Mouse (Mus musculus): ENCODE results near the gene Psmd4.
"Not testable (repeated sequence)": the region's sequence is repeated elsewhere in the genome, so short reads cannot be mapped to it uniquely, and the experiment has no call there.

The Psmd4 gene

DNA sequence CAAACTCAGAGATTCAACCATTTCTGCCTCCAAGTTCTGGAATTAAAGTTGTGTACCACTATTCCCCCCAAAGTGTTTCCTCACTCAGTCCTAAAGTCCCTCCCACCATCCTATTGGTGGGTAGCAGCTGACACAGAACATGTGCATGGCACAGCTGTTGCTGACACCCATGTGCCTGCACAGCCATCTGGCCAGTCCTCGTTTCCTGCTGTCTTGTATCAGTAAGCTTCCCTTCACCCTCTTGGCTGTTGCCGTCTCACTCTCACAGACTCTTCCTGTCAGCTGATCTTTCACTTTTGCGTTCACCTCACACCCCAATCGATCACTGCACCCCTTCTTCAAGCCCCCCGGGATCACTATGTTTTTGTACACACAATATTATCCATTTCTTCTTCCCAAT lies 14.7 kb downstream of the Psmd4 start:
- in situ Hi-C loops (cut with MboI; ENCODE audit: low pct_unique_long_range_greater_than_20kb in 1 of 2, low sequenced_read_pairs in 2 of 2, unreplicated experiment in 1 of 2), result no loop called here

DNA sequence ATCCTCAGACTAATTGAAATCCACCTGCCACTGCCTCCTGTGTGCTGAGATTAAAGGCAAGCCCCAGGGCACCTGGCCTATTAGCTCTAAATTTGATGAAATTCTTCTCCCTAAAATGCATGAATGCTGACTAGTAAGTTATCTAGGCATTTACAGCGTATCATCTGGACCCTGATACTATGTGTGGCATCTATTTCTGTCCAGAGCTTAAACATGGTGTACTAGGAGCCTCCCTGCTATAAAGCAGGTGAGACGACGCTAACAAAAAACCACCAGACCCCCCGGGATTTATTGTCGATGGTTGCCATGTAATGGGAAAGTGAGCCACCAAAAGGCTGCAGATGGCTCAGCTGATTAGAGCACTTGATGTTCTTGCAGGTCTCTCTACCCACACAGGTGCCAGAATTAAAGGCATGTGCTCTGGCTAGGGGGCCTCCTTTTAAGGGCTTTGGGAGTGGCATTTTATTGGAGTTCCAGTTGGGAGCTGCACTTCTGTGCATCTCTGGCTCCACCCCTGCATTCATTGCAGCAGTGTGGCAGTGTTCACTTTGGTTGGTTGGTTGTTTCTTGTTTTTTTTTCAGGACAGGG lies 15.3 kb downstream of the Psmd4 start:
- in situ Hi-C loops (cut with MboI; ENCODE audit: low pct_unique_long_range_greater_than_20kb in 1 of 2, low sequenced_read_pairs in 2 of 2, unreplicated experiment in 1 of 2), result no loop called here

DNA sequence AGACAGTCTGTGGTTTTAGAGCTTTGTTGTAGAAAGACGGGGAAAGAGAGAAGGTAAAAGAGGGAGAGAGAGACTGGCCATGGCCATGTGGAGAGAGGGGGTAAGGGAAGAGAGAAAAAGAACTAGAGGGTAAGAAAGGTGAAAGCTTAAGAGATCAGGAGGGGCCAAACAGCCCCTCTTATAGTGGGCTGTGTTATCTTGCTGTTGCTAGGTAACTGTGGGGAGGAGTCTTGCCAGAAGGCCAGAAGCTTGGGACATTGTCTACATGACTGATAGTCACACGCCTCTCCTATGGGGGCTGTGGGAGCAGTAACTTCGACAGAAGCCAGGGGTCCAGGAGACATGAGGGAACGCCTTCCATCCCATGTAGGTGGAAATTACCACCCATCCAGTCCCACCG lies 17.2 kb downstream of the Psmd4 start:
- in situ Hi-C loops (cut with MboI; ENCODE audit: low pct_unique_long_range_greater_than_20kb in 1 of 2, low sequenced_read_pairs in 2 of 2, unreplicated experiment in 1 of 2), result no loop called here

DNA sequence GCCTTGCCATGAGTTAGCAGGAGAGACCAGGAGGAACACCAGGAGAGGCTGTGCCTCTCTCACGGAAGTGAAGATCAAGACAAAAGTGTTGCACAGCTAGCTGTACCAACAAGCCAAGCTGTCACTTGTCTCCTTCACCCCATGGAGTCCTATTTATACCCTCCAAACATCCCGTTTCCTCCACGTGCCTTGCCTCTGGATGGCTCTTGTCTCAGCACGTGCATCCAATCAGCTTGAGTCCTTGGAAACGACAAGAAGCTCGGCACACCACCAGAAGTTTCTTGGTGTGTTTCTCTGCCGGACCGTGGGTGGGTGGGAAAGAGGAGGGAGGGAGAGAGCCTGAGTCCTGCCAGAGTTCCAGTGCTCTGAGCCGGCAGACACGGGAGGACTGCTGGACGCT lies 17.9 kb downstream of the Psmd4 start:
- in situ Hi-C loops (cut with MboI; ENCODE audit: low pct_unique_long_range_greater_than_20kb in 1 of 2, low sequenced_read_pairs in 2 of 2, unreplicated experiment in 1 of 2), result no loop called here

DNA sequence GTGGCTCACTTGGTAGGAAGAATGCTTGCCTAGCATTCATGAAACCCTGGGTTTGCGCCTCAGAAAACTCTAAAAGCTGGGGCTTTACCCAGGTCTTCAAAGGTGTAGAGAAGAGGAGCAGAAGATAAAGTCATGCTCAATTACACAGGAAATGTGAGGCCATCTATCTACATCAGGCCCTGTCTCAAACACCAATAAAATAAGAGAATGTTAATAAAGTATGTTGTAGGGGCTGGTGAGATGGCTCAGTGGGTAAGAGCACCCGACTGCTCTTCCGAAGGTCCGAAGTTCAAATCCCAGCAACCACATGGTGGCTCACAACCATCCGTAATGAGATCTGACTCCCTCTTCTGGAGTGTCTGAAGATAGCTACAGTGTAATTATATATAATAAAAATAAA lies 21.5 kb downstream of the Psmd4 start:
- in situ Hi-C loops (cut with MboI; ENCODE audit: low pct_unique_long_range_greater_than_20kb in 1 of 2, low sequenced_read_pairs in 2 of 2, unreplicated experiment in 1 of 2), result not testable (repeated sequence)

DNA sequence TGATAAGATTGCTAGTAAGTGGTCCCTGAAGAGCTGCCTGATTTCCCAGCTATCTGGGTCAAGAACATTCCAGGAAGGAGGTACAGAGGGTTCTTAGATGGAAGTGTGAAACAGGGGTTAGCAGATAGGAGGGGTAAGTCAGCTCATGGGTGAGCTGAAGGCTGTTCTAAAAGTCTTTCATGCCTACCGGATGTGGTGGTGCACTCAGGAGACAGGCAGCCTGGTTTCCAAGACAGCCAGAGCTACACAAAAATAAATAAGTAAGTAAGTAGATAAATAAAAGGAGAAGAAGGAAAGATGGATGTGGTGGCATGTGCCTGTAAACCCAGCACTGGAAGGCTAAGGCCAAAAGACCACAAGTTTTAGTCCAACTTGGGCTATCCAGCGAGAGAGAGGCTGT lies 23.7 kb downstream of the Psmd4 start:
- in situ Hi-C loops (cut with MboI; ENCODE audit: low pct_unique_long_range_greater_than_20kb in 1 of 2, low sequenced_read_pairs in 2 of 2, unreplicated experiment in 1 of 2), result no loop called here

DNA sequence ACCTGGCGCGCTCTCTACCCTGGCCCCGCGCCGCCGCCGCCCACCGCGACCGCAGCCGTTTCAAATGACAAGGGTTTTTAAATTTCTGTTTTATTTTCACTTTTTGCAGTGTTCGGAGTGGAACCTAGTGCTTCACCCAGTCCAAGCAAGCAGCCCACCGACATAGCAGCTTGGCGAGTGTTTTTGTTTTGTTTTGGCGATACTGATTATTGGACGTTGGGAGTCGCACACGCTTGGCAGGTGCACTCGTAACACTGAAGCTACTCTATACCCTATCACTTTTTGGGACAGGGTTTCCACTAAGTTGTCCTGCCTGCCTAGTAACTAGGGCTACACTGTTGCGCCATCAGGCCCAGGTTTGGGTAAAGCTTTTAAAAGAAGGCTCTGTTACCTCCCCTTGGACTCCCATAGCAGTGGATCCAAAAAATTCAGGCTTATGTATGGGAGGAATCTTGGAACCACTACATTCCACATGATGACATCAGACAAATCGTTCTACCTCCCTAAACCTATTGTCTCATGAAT lies 25.8 kb downstream of the Psmd4 start:
- in situ Hi-C loops (cut with MboI; ENCODE audit: low pct_unique_long_range_greater_than_20kb in 1 of 2, low sequenced_read_pairs in 2 of 2, unreplicated experiment in 1 of 2), result no loop called here

DNA sequence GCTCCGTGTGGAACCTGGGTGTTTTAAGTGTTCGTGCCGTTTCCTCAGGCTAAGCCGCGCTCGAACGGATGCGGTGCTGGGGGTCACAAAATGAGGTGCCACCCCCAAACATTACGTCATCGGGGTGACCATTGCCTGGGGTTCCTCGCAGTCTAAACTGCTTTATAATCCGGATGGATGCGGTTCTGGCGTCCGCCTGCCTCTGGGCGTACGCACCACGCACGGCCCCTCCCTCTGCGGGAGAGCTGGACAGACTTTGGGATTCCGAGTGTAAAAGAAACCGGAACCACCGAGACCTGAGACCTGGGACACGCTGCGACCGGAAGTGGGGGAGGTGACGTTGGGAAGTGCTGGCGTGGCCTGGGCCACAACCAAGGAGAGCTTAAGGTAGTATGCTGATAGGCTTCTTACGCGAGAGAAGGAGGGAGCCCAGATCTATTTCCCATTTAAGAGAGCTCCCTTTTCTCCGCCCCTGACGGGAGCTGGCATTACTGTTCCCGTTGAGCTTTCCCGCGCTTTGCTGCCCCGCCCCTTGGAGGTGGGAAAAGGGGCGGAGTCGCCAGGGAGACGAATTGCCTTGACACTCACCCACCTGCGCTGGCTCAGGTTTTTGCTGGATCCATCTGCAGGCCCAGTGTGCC lies 26.4 kb downstream of the Psmd4 start:
- in situ Hi-C loops (cut with MboI; ENCODE audit: low pct_unique_long_range_greater_than_20kb in 1 of 2, low sequenced_read_pairs in 2 of 2, unreplicated experiment in 1 of 2), result no loop called here

DNA sequence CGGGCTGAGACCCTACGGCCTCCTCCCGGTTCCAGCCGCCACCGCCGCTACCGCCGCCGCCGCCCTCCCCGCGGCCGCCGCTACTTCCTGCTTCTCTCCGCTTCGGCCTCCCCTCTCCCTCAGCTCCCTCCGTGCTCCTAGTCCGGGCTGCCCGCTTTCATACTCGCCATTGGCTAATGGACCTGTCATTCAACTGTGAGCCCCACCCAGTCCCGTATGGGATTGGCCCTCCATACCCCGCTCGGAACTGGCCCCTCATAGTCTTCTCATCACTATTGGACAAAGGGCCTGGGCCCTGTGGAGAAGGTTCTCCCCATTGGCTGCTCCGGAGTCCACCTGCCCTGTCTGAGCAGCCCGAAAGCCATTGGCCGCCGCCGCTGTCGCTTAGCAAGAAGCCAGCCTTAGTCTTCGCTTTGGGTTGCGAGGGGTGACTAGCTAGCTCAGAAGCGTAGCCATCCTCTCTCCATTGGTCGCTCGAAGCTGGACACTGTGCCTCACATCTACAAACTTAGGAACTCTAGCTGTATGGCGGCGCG lies 27.0 kb downstream of the Psmd4 start, which contains the start of gene Zfp687:
Gene Zfp687 (minus strand): TSS at position 112 of the 536 bp plus-strand sequence.
- in situ Hi-C loops (cut with MboI; ENCODE audit: low pct_unique_long_range_greater_than_20kb in 1 of 2, low sequenced_read_pairs in 2 of 2, unreplicated experiment in 1 of 2), result no loop called here

DNA sequence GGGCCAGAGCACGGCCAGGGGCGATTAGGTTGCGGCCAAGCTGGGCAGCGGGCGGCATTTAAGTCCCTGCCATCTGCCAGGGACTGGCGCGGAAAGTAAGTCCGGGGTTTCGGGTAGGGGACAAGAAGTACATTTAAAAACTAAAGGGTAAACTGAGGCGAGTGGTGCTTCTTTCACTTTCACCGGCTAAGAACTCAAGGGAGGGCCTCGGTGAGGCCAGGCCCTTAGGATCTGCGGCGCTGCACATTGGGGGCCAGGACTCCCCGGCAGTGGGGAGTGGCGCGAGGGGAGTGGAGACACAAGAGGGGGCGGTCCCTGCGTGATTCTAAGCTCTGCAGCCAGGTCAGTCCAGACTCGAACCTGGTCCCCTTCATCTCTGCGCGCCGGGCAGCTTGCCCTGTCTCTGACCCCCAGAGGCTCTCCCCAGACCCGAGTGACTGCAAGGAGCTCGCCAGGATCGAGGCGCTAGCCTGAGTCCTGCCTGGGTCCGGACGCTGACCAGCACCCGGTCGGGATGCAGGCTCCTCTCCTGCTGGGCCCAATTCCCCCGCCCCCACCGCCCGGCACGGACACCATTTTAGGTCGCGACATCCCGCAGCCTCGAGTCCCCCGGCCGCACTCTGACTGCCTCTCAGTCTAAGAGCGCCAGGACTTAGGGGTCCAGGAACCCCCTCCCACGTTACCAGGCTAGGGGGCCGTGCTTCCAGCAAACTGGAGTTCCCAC lies 27.8 kb downstream of the Psmd4 start:
- in situ Hi-C loops (cut with MboI; ENCODE audit: low pct_unique_long_range_greater_than_20kb in 1 of 2, low sequenced_read_pairs in 2 of 2, unreplicated experiment in 1 of 2), result no loop called here

DNA sequence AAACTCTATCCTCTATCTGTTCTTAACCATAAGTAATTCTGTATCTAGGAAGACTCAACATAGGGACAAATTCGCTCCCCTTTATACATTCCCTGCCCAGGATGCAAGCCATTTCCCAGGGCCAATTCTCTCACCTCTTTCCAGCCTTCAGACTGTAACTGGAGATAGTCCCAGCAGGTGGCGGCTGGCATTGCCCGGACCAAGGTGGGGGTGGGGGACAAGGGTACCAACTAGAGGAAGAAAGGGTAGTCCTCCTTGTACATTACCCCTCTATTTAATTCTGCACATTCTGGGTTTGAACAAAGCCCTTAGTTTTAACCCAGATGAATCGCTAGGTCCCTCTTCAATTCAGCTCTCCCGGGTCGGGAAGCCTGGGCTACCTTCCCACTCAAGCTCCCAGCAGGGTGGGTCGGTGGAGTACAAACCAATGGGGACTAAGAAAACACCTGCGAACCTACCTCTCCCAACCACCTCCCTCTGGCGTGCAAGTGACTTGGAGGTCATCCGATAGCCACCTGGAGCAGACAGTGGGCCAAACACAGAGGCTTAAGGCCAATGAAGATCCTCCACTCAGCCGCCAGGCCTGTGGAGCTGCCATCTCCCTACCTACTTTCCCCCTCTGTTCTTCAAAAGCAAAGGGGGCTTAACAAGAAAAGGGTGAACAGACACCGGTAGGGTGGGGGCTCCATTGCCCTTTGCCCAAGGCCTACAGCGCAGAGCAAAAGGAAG lies 28.6 kb downstream of the Psmd4 start:
- in situ Hi-C loops (cut with MboI; ENCODE audit: low pct_unique_long_range_greater_than_20kb in 1 of 2, low sequenced_read_pairs in 2 of 2, unreplicated experiment in 1 of 2), result no loop called here

DNA sequence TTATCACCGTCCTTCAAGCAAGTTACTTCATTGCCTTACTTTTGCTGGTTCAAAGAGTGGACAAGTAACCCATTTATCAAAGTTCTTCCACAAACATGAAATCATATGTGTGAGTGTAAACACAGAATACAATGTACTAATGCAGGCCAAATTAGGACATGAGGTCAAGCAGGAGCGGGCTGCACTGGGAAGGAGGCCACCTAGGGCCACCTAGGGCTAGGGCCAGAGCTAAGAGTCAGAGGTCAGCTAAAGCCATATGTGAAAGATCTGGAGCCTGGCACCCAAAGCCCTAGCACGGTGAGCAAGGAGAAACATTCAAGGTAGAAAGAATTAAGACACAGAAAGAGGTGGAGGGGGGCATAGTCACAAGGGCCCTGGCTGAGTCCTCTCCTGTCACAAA lies 29.4 kb downstream of the Psmd4 start:
- in situ Hi-C loops (cut with MboI; ENCODE audit: low pct_unique_long_range_greater_than_20kb in 1 of 2, low sequenced_read_pairs in 2 of 2, unreplicated experiment in 1 of 2), result no loop called here

DNA sequence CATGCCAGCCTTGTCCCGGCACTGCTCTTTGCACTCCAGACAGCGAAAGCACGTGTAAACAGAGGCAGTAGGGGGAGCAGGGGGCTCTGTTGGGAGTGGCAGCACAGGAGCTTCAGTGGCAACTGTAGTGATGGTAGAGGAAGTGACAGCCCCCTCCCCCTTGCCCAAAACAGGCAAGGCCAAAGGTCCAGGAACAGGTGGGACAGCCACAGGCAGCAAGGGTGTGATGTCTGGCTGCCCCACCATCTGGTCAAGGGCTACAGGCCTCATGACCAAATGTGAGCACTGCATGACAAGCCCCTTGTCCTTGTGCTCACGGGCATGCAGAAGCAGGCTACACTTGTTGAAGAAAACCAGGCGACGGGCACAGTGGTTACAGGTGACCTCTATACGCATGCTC lies 32.0 kb downstream of the Psmd4 start:
- in situ Hi-C loops (cut with MboI; ENCODE audit: low pct_unique_long_range_greater_than_20kb in 1 of 2, low sequenced_read_pairs in 2 of 2, unreplicated experiment in 1 of 2), result no loop called here

DNA sequence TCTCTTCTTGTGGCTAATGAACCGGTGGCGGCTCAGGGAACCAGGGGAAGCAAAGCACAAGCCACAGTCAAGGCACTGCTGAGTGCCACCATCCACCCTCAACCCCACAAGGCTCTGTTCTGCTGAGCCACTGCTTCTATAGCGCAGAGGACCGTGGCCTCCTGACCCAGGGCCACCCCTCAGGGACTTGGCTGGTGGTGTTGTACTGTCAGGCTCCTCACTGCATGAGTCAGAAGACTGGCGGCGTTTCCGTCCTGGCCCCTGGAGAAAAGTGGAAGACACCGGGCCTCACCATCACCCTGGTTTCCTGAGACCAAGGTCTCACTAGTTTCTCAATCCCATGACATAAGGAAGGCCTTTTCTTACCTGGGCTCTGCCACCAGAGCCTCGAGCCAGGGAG lies 34.7 kb downstream of the Psmd4 start:
- in situ Hi-C loops (cut with MboI; ENCODE audit: low pct_unique_long_range_greater_than_20kb in 1 of 2, low sequenced_read_pairs in 2 of 2, unreplicated experiment in 1 of 2), result no loop called here

DNA sequence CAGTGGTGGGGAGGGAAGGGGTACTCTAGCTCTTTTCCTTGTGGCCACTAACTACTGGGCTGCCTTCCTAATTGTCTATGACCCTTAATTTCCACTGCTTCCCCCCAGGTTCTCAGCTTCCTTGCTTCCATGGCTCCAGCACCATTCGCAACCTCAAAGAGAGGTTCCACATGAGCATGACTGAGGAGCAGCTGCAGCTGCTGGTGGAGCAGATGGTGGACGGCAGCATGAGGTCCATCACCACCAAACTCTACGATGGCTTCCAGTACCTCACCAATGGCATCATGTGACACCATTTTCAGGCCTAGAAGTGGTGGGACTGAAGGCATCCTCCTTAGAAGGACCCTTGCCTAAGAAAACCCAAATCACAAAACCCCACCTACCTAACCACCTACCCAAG lies 36.8 kb downstream of the Psmd4 start:
- in situ Hi-C loops (cut with MboI; ENCODE audit: low pct_unique_long_range_greater_than_20kb in 1 of 2, low sequenced_read_pairs in 2 of 2, unreplicated experiment in 1 of 2), result no loop called here

DNA sequence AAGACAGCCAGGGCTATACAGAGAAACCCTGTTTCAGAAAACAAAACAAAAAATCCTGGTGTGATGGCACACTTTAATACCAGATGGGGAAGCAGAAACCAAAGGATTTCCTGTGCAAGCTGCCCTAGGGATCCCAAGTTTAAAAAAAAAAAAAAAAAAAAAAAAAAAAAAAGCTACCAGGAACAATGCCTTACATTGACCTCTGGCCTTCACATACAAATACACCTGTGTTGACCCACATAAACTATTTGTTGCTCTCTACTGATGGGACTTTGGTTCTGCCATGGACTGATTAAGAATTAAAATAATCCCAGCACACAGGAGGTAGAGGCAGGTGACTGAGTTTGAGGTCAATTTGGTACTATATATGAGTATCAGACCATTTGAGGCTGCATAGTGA lies 39.1 kb downstream of the Psmd4 start:
- in situ Hi-C loops (cut with MboI; ENCODE audit: low pct_unique_long_range_greater_than_20kb in 1 of 2, low sequenced_read_pairs in 2 of 2, unreplicated experiment in 1 of 2), result no loop called here

DNA sequence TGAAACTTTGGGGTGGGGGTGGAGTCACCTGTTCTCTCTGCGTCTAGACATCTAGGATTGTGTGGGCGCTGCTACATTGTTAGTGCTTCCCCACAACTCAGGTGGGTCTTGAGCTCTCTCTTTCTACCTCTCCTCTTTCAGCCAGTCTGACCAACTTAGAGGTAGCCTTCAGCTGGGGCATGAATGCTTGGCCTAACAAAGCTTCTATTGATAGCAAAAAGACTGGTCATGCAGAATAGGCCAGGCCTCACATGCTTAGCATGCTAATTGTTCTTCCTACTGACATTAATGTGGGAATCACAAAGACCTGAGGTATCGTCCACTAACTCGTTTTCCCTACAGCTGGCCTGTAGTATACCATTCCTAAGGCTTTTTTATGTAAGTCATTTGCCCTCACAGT lies 39.8 kb downstream of the Psmd4 start:
- in situ Hi-C loops (cut with MboI; ENCODE audit: low pct_unique_long_range_greater_than_20kb in 1 of 2, low sequenced_read_pairs in 2 of 2, unreplicated experiment in 1 of 2), result no loop called here

DNA sequence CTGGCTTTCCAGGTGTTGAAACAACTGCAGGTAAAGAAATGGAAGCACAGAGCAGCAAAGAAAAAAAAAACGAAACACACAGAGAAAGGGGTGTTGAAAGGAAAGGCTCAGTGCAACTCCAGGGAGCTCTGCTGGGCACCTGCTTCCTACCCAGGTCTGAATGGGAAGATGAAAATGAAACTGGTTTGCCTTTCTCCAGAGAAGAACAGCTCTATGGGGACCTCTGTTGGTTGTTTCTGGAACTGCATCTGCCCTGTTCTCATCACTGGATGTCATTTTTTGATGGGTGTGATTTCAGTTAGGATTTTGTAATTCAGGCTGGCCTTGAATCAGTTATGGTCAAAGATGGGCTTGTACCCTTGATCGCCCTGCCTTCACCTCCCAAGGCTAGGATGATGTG lies 45.5 kb downstream of the Psmd4 start:
- in situ Hi-C loops (cut with MboI; ENCODE audit: low pct_unique_long_range_greater_than_20kb in 1 of 2, low sequenced_read_pairs in 2 of 2, unreplicated experiment in 1 of 2), result no loop called here

DNA sequence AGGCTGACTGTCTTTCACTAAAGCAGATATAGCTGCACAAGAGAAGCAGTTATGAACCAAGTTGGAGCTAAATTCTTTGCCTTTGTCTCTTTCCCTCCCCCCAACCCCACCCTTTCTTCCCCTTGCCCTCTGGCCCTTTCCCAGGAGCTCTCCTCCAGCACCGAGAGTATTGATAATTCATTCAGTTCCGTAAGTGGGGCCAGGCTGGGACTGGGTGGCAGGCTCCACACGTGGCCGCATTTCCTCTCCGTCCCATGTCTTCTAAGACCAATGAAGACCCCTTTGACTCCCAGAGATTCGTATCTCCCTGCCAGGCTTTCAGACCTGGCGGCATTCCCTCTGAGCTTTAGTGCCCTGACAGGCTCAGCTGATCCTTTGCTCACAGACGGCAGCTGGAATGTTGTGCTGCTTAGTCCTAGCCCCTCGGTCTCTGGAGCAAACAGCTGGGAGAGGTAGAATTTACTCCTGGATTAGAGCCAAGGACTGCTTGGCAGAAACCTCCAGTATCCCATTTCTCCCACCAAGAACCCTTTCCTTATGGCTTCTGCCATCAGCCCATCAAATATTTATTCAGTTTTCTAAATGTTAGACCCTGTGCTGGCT lies 53.2 kb downstream of the Psmd4 start:
- in situ Hi-C loops (cut with MboI; ENCODE audit: low pct_unique_long_range_greater_than_20kb in 1 of 2, low sequenced_read_pairs in 2 of 2, unreplicated experiment in 1 of 2), result no loop called here

All from mouse embryonic stem cell (cell line).